Mouse (Mus musculus) erythroblast, embryonic 14.5 days (primary cell): ENCODE data around the gene Rpl19.

Experiments used
- GATA1 ChIP-seq: IDR thresholded peaks from 2 replicates; pipeline ENCODE4 v1.6.1; 2012; ENCODE audit warnings: low read length, inconsistent platforms, mixed read lengths
- TAL1 ChIP-seq: IDR thresholded peaks from 3 replicates; pipeline ENCODE4 v1.6.1; 2012; ENCODE audit warnings: low read length, inconsistent platforms, mixed read lengths

GRCm38 (mm10) chr11:98005686-98006085, 20.8 kb upstream of the Rpl19 start:
- TF ChIP-seq TAL1 (no peak), GATA1 (no peak)
